Mouse (Mus musculus): ENCODE measurements at regions not wholly inside any gene's neighbourhood (a gene's known extent, or its start where the extent isn't known, plus 50 kb on each side); places are given as distances from the start of the nearest gene placed in this dataset.

GRCm38 (mm10) chr10:125467503-125467902 lies 78.2 kb upstream of the Slc16a7 start:
- WGBS: 91% methylated on average over 5 of the region's 5 CpGs
- H3K27ac ChIP-seq (replicated peaks): no peak overlapping the region
- H3K9me3 ChIP-seq (replicated peaks): no peaks in the 10 kb centered on the region
- H3K4me1 ChIP-seq: no peaks in the 10 kb centered on the region
- no peak for DNase-seq (ENCODE audit: low spot score)
- H3K27me3 ChIP-seq (ENCODE audit: low read depth, poor library complexity, severe bottlenecking): no peaks in the 10 kb centered on the region
- H3K36me3 ChIP-seq: no peaks in the 10 kb centered on the region
- H3K4me3 ChIP-seq: no peak overlapping the region

GRCm38 (mm10) chr10:125488350-125488749 lies 99.1 kb upstream of the Slc16a7 start:
- 83% methylated on average over 3 of the region's 3 CpGs for WGBS
- DNase-seq (ENCODE audit: low spot score): no peak
- no peak overlapping the region for H3K27ac ChIP-seq (replicated peaks)
- H3K4me3 ChIP-seq: no peak overlapping the region
- no peaks in the 10 kb centered on the region for H3K36me3 ChIP-seq
- 0 out of 2 replicates have a peak, but pooled peaks cover 4% of the 10 kb centered on the region for H3K4me1 ChIP-seq
- no peaks in the 10 kb centered on the region for H3K9me3 ChIP-seq (replicated peaks)
- H3K27me3 ChIP-seq (ENCODE audit: low read depth, poor library complexity, severe bottlenecking): no peaks in the 10 kb centered on the region

GRCm38 (mm10) chr10:125490395-125490794 lies 101.1 kb upstream of the Slc16a7 start:
- 73% methylated on average over 4 of the region's 4 CpGs for WGBS
- H3K9me3 ChIP-seq (replicated peaks): no peaks in the 10 kb centered on the region
- DNase-seq (ENCODE audit: low spot score): no peak
- H3K27ac ChIP-seq (replicated peaks): no peak overlapping the region
- H3K4me1 ChIP-seq: 0 out of 2 replicates have a peak, but pooled peaks cover 4% of the 10 kb centered on the region
- H3K36me3 ChIP-seq: no peaks in the 10 kb centered on the region
- H3K4me3 ChIP-seq: no peak overlapping the region
- H3K27me3 ChIP-seq (ENCODE audit: low read depth, poor library complexity, severe bottlenecking): no peaks in the 10 kb centered on the region

GRCm38 (mm10) chr10:125494489-125494888 lies 105.2 kb upstream of the Slc16a7 start:
- H3K36me3 ChIP-seq: no peaks in the 10 kb centered on the region
- no peak overlapping the region for H3K27ac ChIP-seq (replicated peaks)
- no peak overlapping the region for H3K4me3 ChIP-seq
- no peak for DNase-seq (ENCODE audit: low spot score)
- WGBS: 85% methylated on average over 4 of the region's 4 CpGs
- H3K9me3 ChIP-seq (replicated peaks): no peaks in the 10 kb centered on the region
- H3K4me1 ChIP-seq: 0 out of 2 replicates have a peak, but pooled peaks cover 4% of the 10 kb centered on the region
- H3K27me3 ChIP-seq (ENCODE audit: low read depth, poor library complexity, severe bottlenecking): no peaks in the 10 kb centered on the region

GRCm38 (mm10) chr10:125498347-125498746 lies 109.1 kb upstream of the Slc16a7 start:
- WGBS: 36% methylated on average over 1 of the region's 1 CpGs

GRCm38 (mm10) chr10:125500338-125500737 lies 111.1 kb upstream of the Slc16a7 start:
- Histone ChIP-seq H3K27ac (replicated peaks) (no peak overlapping the region), H3K36me3 (no peaks in the 10 kb centered on the region), H3K4me1 (no peaks in the 10 kb centered on the region), H3K27me3 (ENCODE audit: low read depth, poor library complexity, severe bottlenecking) (no peaks in the 10 kb centered on the region), H3K9me3 (replicated peaks) (0 out of 2 replicates have a peak, but pooled peaks cover 3% of the 10 kb centered on the region), H3K4me3 (no peak overlapping the region)
- 94% methylated on average over 4 of the region's 4 CpGs for WGBS
- no peak for DNase-seq (ENCODE audit: low spot score)

More at GRCm38 (mm10) chr10:125498347-125498746, 109.1 kb upstream of the Slc16a7 start:
- no peaks in the 10 kb centered on the region for H3K9me3 ChIP-seq (replicated peaks)
- no peaks in the 10 kb centered on the region for H3K27me3 ChIP-seq (ENCODE audit: low read depth, poor library complexity, severe bottlenecking)
- no peaks in the 10 kb centered on the region for H3K4me1 ChIP-seq
- no peak for DNase-seq (ENCODE audit: low spot score)
- no peaks in the 10 kb centered on the region for H3K36me3 ChIP-seq
- H3K27ac ChIP-seq (replicated peaks): no peak overlapping the region
- H3K4me3 ChIP-seq: no peak overlapping the region

GRCm38 (mm10) chr10:125515026-125515425 lies 125.8 kb upstream of the Slc16a7 start:
- Histone ChIP-seq H3K9me3 (replicated peaks) (no peaks in the 10 kb centered on the region), H3K4me1 (no peaks in the 10 kb centered on the region), H3K27me3 (ENCODE audit: low read depth, poor library complexity, severe bottlenecking) (no peaks in the 10 kb centered on the region), H3K27ac (replicated peaks) (no peak overlapping the region), H3K4me3 (no peak overlapping the region), H3K36me3 (no peaks in the 10 kb centered on the region)
- DNase-seq (ENCODE audit: low spot score): no peak
- 73% methylated on average over 5 of the region's 5 CpGs for WGBS

- Histone ChIP-seq H3K4me3 (no peak overlapping the region), H3K9me3 (replicated peaks) (no peaks in the 10 kb centered on the region), H3K36me3 (no peaks in the 10 kb centered on the region), H3K4me1 (no peaks in the 10 kb centered on the region), H3K27me3 (ENCODE audit: low read depth, poor library complexity, severe bottlenecking) (no peaks in the 10 kb centered on the region), H3K27ac (replicated peaks) (no peak overlapping the region)
- DNase-seq (ENCODE audit: low spot score): no peak
- 92% methylated on average over 6 of the region's 6 CpGs for WGBS
Observed at GRCm38 (mm10) chr10:125530876-125531275, 141.6 kb upstream of the Slc16a7 start.

GRCm38 (mm10) chr10:125538316-125538715 lies 149.1 kb upstream of the Slc16a7 start:
- WGBS: 56% methylated on average over 1 of the region's 1 CpGs

GRCm38 (mm10) chr10:125586489-125587147 lies 197.4 kb upstream of the Slc16a7 start:
- Histone ChIP-seq H3K4me3 (no peak overlapping the region), H3K27me3 (ENCODE audit: low read depth, poor library complexity, severe bottlenecking) (no peaks in the 10 kb centered on the region), H3K4me1 (no peaks in the 10 kb centered on the region), H3K9me3 (replicated peaks) (no peaks in the 10 kb centered on the region), H3K36me3 (no peaks in the 10 kb centered on the region), H3K27ac (replicated peaks) (no peak overlapping the region)
- 79% methylated on average over 7 of the region's 7 CpGs for WGBS
- no peak for DNase-seq (ENCODE audit: low spot score)

More at GRCm38 (mm10) chr10:125538316-125538715, 149.1 kb upstream of the Slc16a7 start:
- H3K9me3 ChIP-seq (replicated peaks): no peaks in the 10 kb centered on the region
- H3K27ac ChIP-seq (replicated peaks): no peak overlapping the region
- H3K27me3 ChIP-seq (ENCODE audit: low read depth, poor library complexity, severe bottlenecking): no peaks in the 10 kb centered on the region
- no peaks in the 10 kb centered on the region for H3K4me1 ChIP-seq
- no peak for DNase-seq (ENCODE audit: low spot score)
- no peak overlapping the region for H3K4me3 ChIP-seq
- no peaks in the 10 kb centered on the region for H3K36me3 ChIP-seq

GRCm38 (mm10) chr10:125593006-125593405 lies 203.7 kb upstream of the Slc16a7 start:
- H3K4me3 ChIP-seq: no peak overlapping the region
- H3K27me3 ChIP-seq (ENCODE audit: low read depth, poor library complexity, severe bottlenecking): no peaks in the 10 kb centered on the region
- H3K36me3 ChIP-seq: no peaks in the 10 kb centered on the region
- DNase-seq (ENCODE audit: low spot score): no peak
- no peak overlapping the region for H3K27ac ChIP-seq (replicated peaks)
- no peaks in the 10 kb centered on the region for H3K4me1 ChIP-seq
- WGBS: 90% methylated on average over 5 of the region's 5 CpGs
- H3K9me3 ChIP-seq (replicated peaks): no peaks in the 10 kb centered on the region

GRCm38 (mm10) chr10:125607787-125608617 lies 218.7 kb upstream of the Slc16a7 start:
- no peak overlapping the region for H3K4me3 ChIP-seq
- H3K9me3 ChIP-seq (replicated peaks): no peaks in the 10 kb centered on the region
- no peaks in the 10 kb centered on the region for H3K4me1 ChIP-seq
- H3K36me3 ChIP-seq: no peaks in the 10 kb centered on the region
- H3K27ac ChIP-seq (replicated peaks): no peak overlapping the region
- 77% methylated on average over 10 of the region's 10 CpGs for WGBS
- DNase-seq (ENCODE audit: low spot score): no peak
- H3K27me3 ChIP-seq (ENCODE audit: low read depth, poor library complexity, severe bottlenecking): no peaks in the 10 kb centered on the region

- Histone ChIP-seq H3K9me3 (replicated peaks) (no peaks in the 10 kb centered on the region), H3K27ac (replicated peaks) (no peak overlapping the region), H3K4me1 (no peaks in the 10 kb centered on the region), H3K4me3 (no peak overlapping the region), H3K36me3 (no peaks in the 10 kb centered on the region), H3K27me3 (ENCODE audit: low read depth, poor library complexity, severe bottlenecking) (no peaks in the 10 kb centered on the region)
- 84% methylated on average over 5 of the region's 5 CpGs for WGBS
- no peak for DNase-seq (ENCODE audit: low spot score)
Observed at GRCm38 (mm10) chr10:125610353-125610752, 221.1 kb upstream of the Slc16a7 start.
